Mouse (Mus musculus) G1E-ER4 (cell line): ENCODE data around the gene Prickle4. TPM values are rescaled to one million over a fixed set of nuclear protein-coding genes. Genes with fewer than 3 reads are reported as not detected.
A peak's percentile ranks its signal among the peaks of the same experiment; 100 is the strongest.

Experiments used
- GATA1 ChIP-seq: IDR thresholded peaks from one replicate; pipeline ENCODE4 v1.8.0; 2012; ENCODE audit warnings: low read length, inconsistent platforms
- polyA plus RNA-seq: library from polyadenylated mRNA; stranded (reverse); fragments of >175 nt; gene quantifications from 2 replicates; pipeline ENCODE4 v1.2.3, GENCODE M21; 2012

Prickle4 gene
- polyA plus RNA-seq, result 5.3 and 5.7 TPM in 2 replicates

GRCm38 (mm10) chr17:47694503-47695336 lies at the start of gene Prickle4:
Prickle4 (minus strand) TSS chr17:47694736.
- no peak for TF ChIP-seq GATA1

- no peak for TF ChIP-seq GATA1
Measured at GRCm38 (mm10) chr17:47744086-47744485, 49.5 kb upstream of the Prickle4 start.

- peak; percentile 90 for TF ChIP-seq GATA1
Measured at GRCm38 (mm10) chr17:47742991-47743734, 48.6 kb upstream of the Prickle4 start.

GRCm38 (mm10) chr17:47740186-47740585 lies 45.6 kb upstream of the Prickle4 start:
- TF ChIP-seq GATA1, result no peak

- no peak for TF ChIP-seq GATA1
Measured at GRCm38 (mm10) chr17:47738879-47739798, 44.6 kb upstream of the Prickle4 start.

GRCm38 (mm10) chr17:47738066-47738878 lies 43.7 kb upstream of the Prickle4 start:
- no peak for TF ChIP-seq GATA1

- no peak for TF ChIP-seq GATA1
Measured at GRCm38 (mm10) chr17:47737271-47738065, 42.9 kb upstream of the Prickle4 start.

- no peak for TF ChIP-seq GATA1
Measured at GRCm38 (mm10) chr17:47736856-47737255, 42.3 kb upstream of the Prickle4 start, which contains the start of gene Tfeb. Tfeb (plus strand) TSS chr17:47737030.

- no peak for TF ChIP-seq GATA1
Measured at GRCm38 (mm10) chr17:47735553-47736100, 41.1 kb upstream of the Prickle4 start.

GRCm38 (mm10) chr17:47730633-47731575 lies 36.4 kb upstream of the Prickle4 start:
- no peak for TF ChIP-seq GATA1

GRCm38 (mm10) chr17:47726566-47726965 lies 32.0 kb upstream of the Prickle4 start, which contains the start of gene Pgc:
Pgc (plus strand) TSS chr17:47726842.
- no peak for TF ChIP-seq GATA1

GRCm38 (mm10) chr17:47721183-47721582 lies 26.6 kb upstream of the Prickle4 start:
- TF ChIP-seq GATA1, result peak; percentile 35
